23 mouse cellular contexts compared by ENCODE assay signal in the genomic region with DNA sequence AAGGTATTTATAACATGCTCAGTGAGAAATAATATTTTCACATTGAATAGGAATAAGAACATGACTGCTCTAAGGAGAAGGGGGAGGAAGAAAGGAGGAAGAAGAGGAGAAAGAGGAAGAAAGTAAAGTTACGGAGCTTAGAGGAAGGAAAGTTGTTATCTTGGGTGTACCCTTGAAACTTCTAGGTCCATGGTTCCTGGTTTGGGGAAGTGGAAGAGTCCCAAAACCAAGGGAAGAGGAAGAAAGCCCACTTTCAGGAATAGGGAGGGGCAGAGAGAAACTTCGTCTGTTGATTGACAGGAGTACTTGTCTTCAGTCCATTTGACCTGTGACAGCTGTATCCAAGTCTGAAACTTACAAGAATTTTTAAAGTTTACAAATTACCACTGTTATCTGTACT.
"Had no signal": no experiment of that assay in that cellular context is flagged by ENCODE, and none has a peak within 500 bp of the region (broad histone marks: within the 10 kb centered on the region; RNA-seq: fewer than 3 reads in every experiment).

No protein-coding gene starts in this region.

- ATAC-seq: intestine, postnatal 0 days; liver, embryonic 12.5 days; lung, postnatal 0 days; midbrain, embryonic 16.5 days had no signal

- H3K4me2 ChIP-seq: limb, embryonic 12.5 days; limb, embryonic 15.5 days; liver, embryonic 12.5 days; liver, embryonic 15.5 days; lung, embryonic 14.5 days; midbrain, embryonic 12.5 days; neural tube, embryonic 12.5 days; neural tube, embryonic 15.5 days; stomach, embryonic 15.5 days had no signal

- H3K9me3 ChIP-seq: limb, embryonic 12.5 days; limb, embryonic 15.5 days; liver, embryonic 12.5 days; liver, embryonic 15.5 days; midbrain, embryonic 12.5 days; neural tube, embryonic 12.5 days; neural tube, embryonic 15.5 days; stomach, embryonic 15.5 days had no signal

- H3K27me3 ChIP-seq: limb, embryonic 12.5 days; limb, embryonic 15.5 days; liver, embryonic 12.5 days; liver, embryonic 15.5 days; midbrain, embryonic 12.5 days; neural tube, embryonic 12.5 days; neural tube, embryonic 15.5 days; stomach, embryonic 15.5 days had no signal

- H3K9ac ChIP-seq: limb, embryonic 12.5 days; limb, embryonic 15.5 days; liver, embryonic 12.5 days; liver, embryonic 15.5 days; lung, embryonic 14.5 days; midbrain, embryonic 12.5 days; neural tube, embryonic 12.5 days; neural tube, embryonic 15.5 days; stomach, embryonic 15.5 days had no signal

- DNase-seq: kidney, adult 2 months; kidney, postnatal 36 days; layer of hippocampus, postnatal 36 days; left cerebral cortex, postnatal 4 days; lung, embryonic 14.5 days; right cerebral cortex, adult 18-20 months; right cerebral cortex, postnatal 14 days; right cerebral cortex, postnatal 4 days; spleen, adult 18-20 months; thymus, adult 18-20 months; thymus, postnatal 36 days had no signal

- H3K36me3 ChIP-seq: limb, embryonic 12.5 days; limb, embryonic 15.5 days; liver, embryonic 12.5 days; liver, embryonic 15.5 days; midbrain, embryonic 12.5 days; neural tube, embryonic 12.5 days; neural tube, embryonic 15.5 days; stomach, embryonic 15.5 days had no signal

- H3K27ac ChIP-seq: kidney, postnatal 0 days; limb, embryonic 12.5 days; limb, embryonic 15.5 days; liver, embryonic 12.5 days; liver, embryonic 15.5 days; midbrain, embryonic 12.5 days; neural tube, embryonic 12.5 days; neural tube, embryonic 15.5 days; stomach, embryonic 15.5 days had no signal

- H3K4me1 ChIP-seq: limb, embryonic 12.5 days; limb, embryonic 15.5 days; liver, embryonic 12.5 days; liver, embryonic 15.5 days; midbrain, embryonic 12.5 days; neural tube, embryonic 12.5 days; neural tube, embryonic 15.5 days; stomach, embryonic 15.5 days had no signal

- H3K4me3 ChIP-seq: limb, embryonic 12.5 days; limb, embryonic 15.5 days; liver, embryonic 12.5 days; liver, embryonic 15.5 days; midbrain, embryonic 12.5 days; neural tube, embryonic 12.5 days; neural tube, embryonic 15.5 days; stomach, embryonic 15.5 days had no signal
